In genomic region chr17:5215352-5215751, GRCm38 (mm10) we compare ENCODE assay signal across 17 mouse cellular contexts.
DNase-seq lines count a peak whose midpoint lies in the region; ATAC-seq and TF ChIP-seq lines count a peak whose summit lies in the region.
"Had no signal": no experiment of that assay in that cellular context is flagged by ENCODE, and none has a peak within 500 bp of the region (broad histone marks: within the 10 kb centered on the region; RNA-seq: fewer than 3 reads in every experiment).

No protein-coding gene starts in this region.

- H3K27ac ChIP-seq in hindbrain, embryonic 13.5 days = peak overlapping the region; percentile 41; the same call in 1 of the 2 replicates
- H3K27ac ChIP-seq in hindbrain, embryonic 10.5 days = no peak overlapping the region
- peak overlapping the region; percentile 41; the same call in 1 of the 2 replicates for H3K27ac ChIP-seq in midbrain, embryonic 14.5 days (replicated peaks; ENCODE audit: low read depth, low read length)
- no peak overlapping the region for H3K27ac ChIP-seq in midbrain, postnatal 0 days (ENCODE audit: low read depth, low read length)
- H3K27ac ChIP-seq in liver, embryonic 15.5 days (replicated peaks) = no peak overlapping the region; the same call in 1 of the 2 replicates
- H3K27ac ChIP-seq: embryonic facial prominence, embryonic 13.5 days; forebrain, embryonic 12.5 days; gastrocnemius, adult 2 months had no signal

- H3K4me3 ChIP-seq in hindbrain, embryonic 13.5 days = no peak overlapping the region
- H3K4me3 ChIP-seq in hindbrain, embryonic 10.5 days = no peak overlapping the region
- H3K4me3 ChIP-seq in midbrain, embryonic 14.5 days (replicated peaks; ENCODE audit: low read depth, low read length) = no peak overlapping the region
- no peak overlapping the region for H3K4me3 ChIP-seq in midbrain, postnatal 0 days (ENCODE audit: low read depth, low read length)
- H3K4me3 ChIP-seq in liver, embryonic 15.5 days (replicated peaks) = no peak overlapping the region
- H3K4me3 ChIP-seq: embryonic facial prominence, embryonic 13.5 days; forebrain, embryonic 12.5 days; gastrocnemius, adult 2 months; heart, embryonic 12.5 days had no signal

- H3K27me3 ChIP-seq in hindbrain, embryonic 13.5 days = no peaks in the 10 kb centered on the region
- no peaks in the 10 kb centered on the region for H3K27me3 ChIP-seq in hindbrain, embryonic 10.5 days (ENCODE audit: insufficient read depth, poor library complexity, severe bottlenecking)
- H3K27me3 ChIP-seq in midbrain, embryonic 14.5 days (ENCODE audit: control insufficient read depth, insufficient read depth, low read length) = no peaks in the 10 kb centered on the region
- no peaks in the 10 kb centered on the region for H3K27me3 ChIP-seq in midbrain, postnatal 0 days (ENCODE audit: insufficient read depth, low read length)
- H3K27me3 ChIP-seq in liver, embryonic 15.5 days = no peaks in the 10 kb centered on the region
- H3K27me3 ChIP-seq: embryonic facial prominence, embryonic 13.5 days; forebrain, embryonic 12.5 days; heart, embryonic 12.5 days; Patski had no signal

- TF ChIP-seq CTCF in midbrain, postnatal 0 days (IDR thresholded peaks at IDR 0.05) = no peak

- H3K9me3 ChIP-seq in hindbrain, embryonic 13.5 days = no peaks in the 10 kb centered on the region
- H3K9me3 ChIP-seq in hindbrain, embryonic 10.5 days = no peaks in the 10 kb centered on the region
- H3K9me3 ChIP-seq in midbrain, embryonic 14.5 days (ENCODE audit: control insufficient read depth, low read length) = no peaks in the 10 kb centered on the region
- no peaks in the 10 kb centered on the region for H3K9me3 ChIP-seq in midbrain, postnatal 0 days (ENCODE audit: low read length)
- H3K9me3 ChIP-seq in liver, embryonic 15.5 days (replicated peaks) = no peaks in the 10 kb centered on the region
- H3K9me3 ChIP-seq: embryonic facial prominence, embryonic 13.5 days; forebrain, embryonic 12.5 days; heart, embryonic 12.5 days had no signal

- H3K4me1 ChIP-seq in hindbrain, embryonic 13.5 days (replicated peaks) = peaks cover 85% of the 10 kb centered on the region
- H3K4me1 ChIP-seq in hindbrain, embryonic 10.5 days (replicated peaks) = peaks cover 52% of the 10 kb centered on the region
- H3K4me1 ChIP-seq in midbrain, embryonic 14.5 days (ENCODE audit: control insufficient read depth, insufficient read depth, low read length) = peaks cover 50% of the 10 kb centered on the region
- H3K4me1 ChIP-seq in midbrain, postnatal 0 days (ENCODE audit: insufficient read depth, low read length) = peaks cover 15% of the 10 kb centered on the region
- H3K4me1 ChIP-seq in liver, embryonic 15.5 days (replicated peaks) = peaks cover 28% of the 10 kb centered on the region

- 93% methylated on average over 4 of the region's 4 CpGs for WGBS in hindbrain, embryonic 13.5 days
- 92% methylated on average over 4 of the region's 4 CpGs for whole genome bisulfite sequencing in hindbrain, embryonic 10.5 days
- WGBS in midbrain, embryonic 14.5 days = 92% methylated on average over 4 of the region's 4 CpGs
- 91% methylated on average over 4 of the region's 4 CpGs for WGBS in midbrain, postnatal 0 days
- WGBS in liver, embryonic 15.5 days (ENCODE audit: insufficient replicate concordance) = 69% methylated on average over 4 of the region's 4 CpGs

- DNase-seq in hindbrain, embryonic 10.5 days (ENCODE audit: low spot score) = no peak
- no peak for DNase-seq in midbrain, embryonic 14.5 days
- no peak for DNase-seq in midbrain, postnatal 0 days (ENCODE audit: low spot score)
- DNase-seq in embryo, embryonic 9.5 days (ENCODE audit: extremely low spot score) = no peak
- DNase-seq in ovary, adult 18-20 months (ENCODE audit: low spot score) = no peak
- DNase-seq: adrenal gland, postnatal 14 days; cerebellum, adult 11-12 months; cerebellum, adult 9-10 months; gastrocnemius, adult 2 months; gastrocnemius, postnatal 25 days had no signal

- no peak overlapping the region for H3K4me2 ChIP-seq in hindbrain, embryonic 13.5 days
- H3K4me2 ChIP-seq in midbrain, embryonic 14.5 days (ENCODE audit: low read length) = no peak overlapping the region
- H3K4me2 ChIP-seq in midbrain, postnatal 0 days (ENCODE audit: low read depth, low read length, poor library complexity, severe bottlenecking) = no peak overlapping the region
- H3K4me2 ChIP-seq in liver, embryonic 15.5 days = no peak overlapping the region
- H3K4me2 ChIP-seq: embryonic facial prominence, embryonic 13.5 days; forebrain, embryonic 12.5 days; heart, embryonic 12.5 days had no signal

- no peaks in the 10 kb centered on the region for H3K36me3 ChIP-seq in hindbrain, embryonic 13.5 days
- H3K36me3 ChIP-seq in hindbrain, embryonic 10.5 days = no peaks in the 10 kb centered on the region
- H3K36me3 ChIP-seq in midbrain, embryonic 14.5 days (ENCODE audit: control insufficient read depth, insufficient read depth, low read length) = no peaks in the 10 kb centered on the region
- no peaks in the 10 kb centered on the region for H3K36me3 ChIP-seq in midbrain, postnatal 0 days (ENCODE audit: insufficient read depth, low read length)
- H3K36me3 ChIP-seq in liver, embryonic 15.5 days (replicated peaks) = no peaks in the 10 kb centered on the region
- H3K36me3 ChIP-seq: embryonic facial prominence, embryonic 13.5 days; forebrain, embryonic 12.5 days; heart, embryonic 12.5 days had no signal

- no peak for ATAC-seq in hindbrain, embryonic 13.5 days (ENCODE audit: low FRiP score)
- no peak for ATAC-seq in midbrain, embryonic 14.5 days (ENCODE audit: low FRiP score, low TSS enrichment)
- no peak for ATAC-seq in midbrain, postnatal 0 days (ENCODE audit: low FRiP score)
- ATAC-seq in liver, embryonic 15.5 days (ENCODE audit: insufficient read depth) = peak; percentile 47; the same call in 1 of the 2 replicates
- ATAC-seq: activated CD4-positive, CD25-positive, alpha-beta regulatory T cell, adult 4 months; Patski had no signal

- no peak overlapping the region for H3K9ac ChIP-seq in hindbrain, embryonic 13.5 days
- H3K9ac ChIP-seq in midbrain, embryonic 14.5 days (replicated peaks; ENCODE audit: low read length) = no peak overlapping the region
- no peak overlapping the region for H3K9ac ChIP-seq in midbrain, postnatal 0 days (replicated peaks; ENCODE audit: low read length, poor library complexity, severe bottlenecking)
- no peak overlapping the region for H3K9ac ChIP-seq in liver, embryonic 15.5 days
- H3K9ac ChIP-seq: embryonic facial prominence, embryonic 13.5 days; forebrain, embryonic 12.5 days; heart, embryonic 12.5 days had no signal

Comparison
In these comparisons a context has a peak if more than half of its experiments do, and no peak if none do; other contexts are left out.
1. H3K27ac ChIP-seq: peak in hindbrain, embryonic 13.5 days (single experiment) and midbrain, embryonic 14.5 days (single experiment); none in hindbrain, embryonic 10.5 days (single experiment), midbrain, postnatal 0 days (single experiment) and liver, embryonic 15.5 days (single experiment).